Mouse (Mus musculus) kidney, embryonic 14.5 days (tissue): ENCODE measurements around the gene Mbd3. TPM values are rescaled to one million over a fixed set of nuclear protein-coding genes. Genes with fewer than 3 reads are reported as not detected.

Source experiments
- ATAC-seq: fragments of 200-750 bp; cut with Nextera tagmentation; 2 replicates; pipeline ENCODE4 v1.8.0; 2017; ENCODE audit warnings: moderate number of reproducible peaks, mild to moderate bottlenecking, moderate TSS enrichment, moderate library complexity; ENCODE audit not compliant: low FRiP score, low TSS enrichment
- H3K27ac ChIP-seq: fragments of 300-500 bp; sonication (generic); 2 replicates; pipeline ENCODE4 v1.5.1; 2014; ENCODE audit warnings: low read depth, mild to moderate bottlenecking, low read length, moderate library complexity, mixed read lengths
- H3K27me3 ChIP-seq: fragments of 300-500 bp; sonication (generic); 2 replicates; pipeline ENCODE4 v1.6.1; 2014; ENCODE audit warnings: mild to moderate bottlenecking, low read length; ENCODE audit not compliant: control insufficient read depth, insufficient read depth
- H3K36me3 ChIP-seq: fragments of 300-500 bp; sonication (generic); 2 replicates; pipeline ENCODE4 v1.6.1; 2014; ENCODE audit warnings: low read length, mixed read lengths; ENCODE audit not compliant: control insufficient read depth, insufficient read depth
- H3K4me1 ChIP-seq: fragments of 300-500 bp; sonication (generic); 2 replicates; pipeline ENCODE4 v1.6.1; 2014; ENCODE audit warnings: low read length, mixed read lengths; ENCODE audit not compliant: control insufficient read depth, insufficient read depth
- H3K4me2 ChIP-seq: fragments of 300-500 bp; sonication (generic); replicated peaks from 2 replicates; pipeline ENCODE4 v1.6.1; 2014; ENCODE audit warnings: low read depth, mild to moderate bottlenecking, low read length
- H3K4me3 ChIP-seq: fragments of 300-500 bp; sonication (generic); 2 replicates; pipeline ENCODE4 v1.5.1; 2014; ENCODE audit warnings: mild to moderate bottlenecking, low read length
- H3K9ac ChIP-seq: fragments of 300-500 bp; sonication (generic); 2 replicates; pipeline ENCODE4 v1.6.1; 2014; ENCODE audit warnings: low read depth, mild to moderate bottlenecking, low read length, moderate library complexity
- H3K9me3 ChIP-seq: fragments of 300-500 bp; sonication (generic); 2 replicates; pipeline ENCODE4 v1.6.1; 2016; ENCODE audit warnings: low read length; ENCODE audit not compliant: control insufficient read depth
- WGBS: fragments of 180-500 bp; shearing (Covaris S2); extraction: QIAGEN DNeasy Blood & Tissue Kit; methylation state at CpG from one replicate; pipeline ENCODE4 v1.1.7; 2014; 5-methylcytosine and 5-hydroxymethylcytosine counted together
- polyA plus RNA-seq: library from polyadenylated mRNA; unstranded; fragments of >200 nt; fragmentation: Nextera tagmentation; extraction: Ambion mirVana; gene quantifications from 2 replicates; pipeline ENCODE4 v1.2.1, GENCODE M21; 2014

Mbd3 gene
- polyA plus RNA-seq: 248 and 270 TPM in 2 replicates

DNA sequence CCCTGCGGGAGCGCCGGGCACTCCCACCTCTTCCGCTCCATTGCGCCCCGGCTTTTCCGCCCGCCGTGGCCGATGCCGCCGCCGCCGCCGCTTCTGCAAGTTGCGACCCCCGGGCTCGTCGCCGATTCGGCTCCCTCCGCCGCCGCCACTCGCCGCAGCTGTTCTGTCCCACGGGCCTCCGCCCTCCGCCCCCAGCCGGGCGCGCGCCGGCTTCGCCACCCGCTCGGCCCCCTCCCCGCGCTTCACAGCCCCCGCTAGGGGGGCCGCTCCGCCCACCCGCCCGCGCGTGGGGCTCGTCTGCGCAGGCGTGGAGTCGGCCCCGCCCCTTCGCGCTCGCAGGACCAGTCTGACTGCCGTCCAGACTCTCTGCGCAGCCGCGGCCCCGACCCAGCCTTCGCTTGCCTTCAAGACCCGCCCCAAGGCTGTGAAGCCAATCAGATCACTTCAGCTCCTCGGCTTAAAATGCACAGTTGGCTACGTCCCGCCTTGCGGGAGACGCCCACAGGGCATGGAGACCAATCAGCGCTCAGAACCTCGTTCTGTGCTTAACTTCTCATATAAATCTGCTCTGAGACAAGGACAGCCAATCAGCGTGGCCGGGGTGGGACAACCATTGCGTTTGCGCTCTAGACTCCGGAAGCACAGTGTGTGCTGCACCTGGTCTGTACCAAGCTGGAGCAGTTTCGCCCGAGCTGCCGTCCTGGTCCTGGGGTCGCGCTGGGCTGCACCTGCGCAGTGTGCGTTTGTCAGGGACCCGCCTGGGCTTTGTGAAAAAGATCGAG, at the start of gene Mbd3:
Mbd3 (minus strand) TSS at position 360 of the 782 bp plus-strand sequence.
- peak within 1 kb of the TSS; percentile 72 for H3K4me2 ChIP-seq
- peak within 1 kb of the TSS; percentile 100 for H3K27ac ChIP-seq
- H3K4me1 ChIP-seq: peaks cover 19% of the 10 kb centered on the region
- H3K9me3 ChIP-seq: no peaks in the 10 kb centered on the region
- no peaks in the 10 kb centered on the region for H3K27me3 ChIP-seq
- H3K36me3 ChIP-seq: peaks cover 55% of the 10 kb centered on the region
- ATAC-seq: peak; percentile 95
- peak within 1 kb of the TSS; percentile 77 for H3K4me3 ChIP-seq
- peak within 1 kb of the TSS; percentile 98 for H3K9ac ChIP-seq
- WGBS: under 1% methylated on average over 69 of the region's 82 CpGs

GRCm38 (mm10) chr10:80445898-80446601, 46.7 kb upstream of the Mbd3 start:
- 7% methylated on average over 26 of the region's 26 CpGs for WGBS
- Histone ChIP-seq H3K27ac (no peak overlapping the region), H3K27me3 (peaks cover 8% of the 10 kb centered on the region), H3K4me2 (no peak overlapping the region), H3K9ac (no peak overlapping the region), H3K4me3 (no peak overlapping the region), H3K4me1 (no peaks in the 10 kb centered on the region), H3K9me3 (no peaks in the 10 kb centered on the region), H3K36me3 (no peaks in the 10 kb centered on the region)
- ATAC-seq: peak; percentile 74

GRCm38 (mm10) chr10:80445052-80445451, 45.7 kb upstream of the Mbd3 start:
- no peak for ATAC-seq
- Histone ChIP-seq H3K4me2 (no peak overlapping the region), H3K27me3 (peaks cover 8% of the 10 kb centered on the region), H3K27ac (no peak overlapping the region), H3K9ac (no peak overlapping the region), H3K36me3 (no peaks in the 10 kb centered on the region), H3K9me3 (no peaks in the 10 kb centered on the region), H3K4me3 (no peak overlapping the region), H3K4me1 (no peaks in the 10 kb centered on the region)
- 18% methylated on average over 1 of the region's 1 CpGs for WGBS

DNA sequence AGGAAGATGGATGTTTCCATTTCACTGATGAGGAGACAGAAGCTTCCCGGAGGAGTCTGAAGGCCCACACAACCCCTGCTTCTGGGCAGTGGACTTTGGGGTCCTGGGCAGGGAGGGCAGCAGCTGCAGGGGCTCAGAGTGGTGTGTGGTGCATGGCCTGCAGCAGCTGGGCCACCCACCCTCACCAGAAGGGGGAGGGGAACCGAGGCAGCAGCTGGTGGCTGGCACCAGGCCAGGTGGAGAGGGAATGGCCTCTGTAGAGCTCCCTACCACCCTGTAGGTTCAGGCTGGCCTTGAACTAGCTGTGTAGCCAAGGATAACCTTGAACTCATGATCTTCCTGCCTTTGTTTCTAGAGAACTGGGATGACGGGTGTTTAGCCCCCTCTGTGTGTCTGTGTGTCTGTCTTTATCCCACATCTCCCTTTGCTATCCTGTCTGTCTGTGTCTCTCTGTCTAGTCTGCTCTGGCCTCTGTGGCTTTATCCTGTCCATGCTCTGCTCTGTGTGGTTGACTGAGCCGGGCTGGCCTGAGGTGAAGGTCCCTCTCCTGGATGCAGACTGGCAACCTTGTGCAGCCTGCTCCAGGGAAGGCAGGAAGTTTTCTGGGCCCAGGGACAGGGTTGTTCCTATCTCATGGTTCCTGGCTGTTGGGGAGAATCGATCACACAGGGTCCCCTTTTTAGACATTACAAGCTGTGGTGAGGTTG, 45.1 kb upstream of the Mbd3 start:
- ATAC-seq: peak; percentile 22; the same call in 1 of the 2 replicates
- H3K27ac ChIP-seq: no peak overlapping the region
- H3K4me3 ChIP-seq: no peak overlapping the region
- no peak overlapping the region for H3K9ac ChIP-seq
- no peaks in the 10 kb centered on the region for H3K4me1 ChIP-seq
- H3K9me3 ChIP-seq: no peaks in the 10 kb centered on the region
- 44% methylated on average over 5 of the region's 5 CpGs for WGBS
- H3K4me2 ChIP-seq: no peak overlapping the region
- no peaks in the 10 kb centered on the region for H3K36me3 ChIP-seq
- H3K27me3 ChIP-seq: peaks cover 8% of the 10 kb centered on the region

GRCm38 (mm10) chr10:80443575-80444278, 44.4 kb upstream of the Mbd3 start:
- no peak overlapping the region for H3K9ac ChIP-seq
- H3K36me3 ChIP-seq: no peaks in the 10 kb centered on the region
- H3K27me3 ChIP-seq: peaks cover 8% of the 10 kb centered on the region
- no peaks in the 10 kb centered on the region for H3K9me3 ChIP-seq
- no peak overlapping the region for H3K4me3 ChIP-seq
- no peak for ATAC-seq
- 92% methylated on average over 7 of the region's 8 CpGs for WGBS
- H3K27ac ChIP-seq: no peak overlapping the region
- H3K4me1 ChIP-seq: no peaks in the 10 kb centered on the region
- no peak overlapping the region for H3K4me2 ChIP-seq

GRCm38 (mm10) chr10:80442989-80443388, 43.6 kb upstream of the Mbd3 start:
- WGBS: 67% methylated on average over 2 of the region's 2 CpGs
- no peak overlapping the region for H3K9ac ChIP-seq
- H3K4me1 ChIP-seq: no peaks in the 10 kb centered on the region
- ATAC-seq: no peak
- H3K36me3 ChIP-seq: no peaks in the 10 kb centered on the region
- H3K27ac ChIP-seq: no peak overlapping the region
- H3K9me3 ChIP-seq: no peaks in the 10 kb centered on the region
- H3K27me3 ChIP-seq: peaks cover 8% of the 10 kb centered on the region
- H3K4me3 ChIP-seq: no peak overlapping the region
- H3K4me2 ChIP-seq: no peak overlapping the region

DNA sequence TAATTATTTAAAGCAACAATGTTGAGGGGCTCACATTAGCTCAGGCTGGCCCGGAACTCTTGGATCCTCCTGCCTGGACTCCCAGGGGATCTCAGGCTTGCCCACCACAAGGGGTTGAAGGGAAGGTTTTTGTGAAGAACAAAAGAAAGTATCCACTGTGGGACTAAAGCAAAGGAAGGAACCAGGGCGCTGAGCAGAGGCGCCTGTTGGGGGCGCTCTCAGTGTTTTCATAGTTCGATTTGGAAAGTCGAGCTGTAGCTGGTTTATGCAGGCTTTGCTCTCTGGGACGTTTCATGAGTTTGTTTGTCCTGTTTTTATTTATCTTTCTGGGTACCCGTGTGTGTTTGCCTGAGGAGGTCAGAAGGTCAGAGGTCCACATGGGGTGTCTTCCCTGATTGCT, 42.2 kb upstream of the Mbd3 start:
- Histone ChIP-seq H3K27ac (no peak overlapping the region), H3K4me2 (no peak overlapping the region), H3K27me3 (peaks cover 8% of the 10 kb centered on the region), H3K36me3 (no peaks in the 10 kb centered on the region), H3K9me3 (no peaks in the 10 kb centered on the region), H3K4me3 (no peak overlapping the region), H3K4me1 (no peaks in the 10 kb centered on the region), H3K9ac (no peak overlapping the region)
- WGBS: 58% methylated on average over 8 of the region's 8 CpGs
- no peak for ATAC-seq

- Histone ChIP-seq H3K4me2 (no peak overlapping the region), H3K9ac (no peak overlapping the region), H3K27ac (no peak overlapping the region), H3K27me3 (0 out of 2 replicates have a peak, but pooled peaks cover 3% of the 10 kb centered on the region), H3K36me3 (no peaks in the 10 kb centered on the region), H3K9me3 (no peaks in the 10 kb centered on the region), H3K4me1 (0 out of 2 replicates have a peak, but pooled peaks cover 4% of the 10 kb centered on the region), H3K4me3 (no peak overlapping the region)
- no peak for ATAC-seq
Measured at GRCm38 (mm10) chr10:80440031-80440430, 40.7 kb upstream of the Mbd3 start.
